Mouse (Mus musculus) stomach, embryonic 15.5 days (tissue): ENCODE measurements around the gene Mkln1. TPM values are rescaled to one million over a fixed set of nuclear protein-coding genes. Genes with fewer than 3 reads are reported as not detected.

ENCODE experiments used
- ATAC-seq: fragments of 200-750 bp; cut with Nextera tagmentation; 2 replicates; pipeline ENCODE4 v1.8.0; 2017; ENCODE audit warnings: low read depth, moderate number of reproducible peaks, moderate TSS enrichment; ENCODE audit not compliant: insufficient read depth, low FRiP score
- H3K27ac ChIP-seq: fragments of 300-500 bp; sonication (generic); 2 replicates; pipeline ENCODE4 v1.5.1; 2015; ENCODE audit warnings: mild to moderate bottlenecking, inconsistent platforms
- H3K27me3 ChIP-seq: fragments of 300-500 bp; sonication (generic); replicated peaks from 2 replicates; pipeline ENCODE4 v1.6.1; 2015; ENCODE audit warnings: inconsistent platforms
- H3K36me3 ChIP-seq: fragments of 300-500 bp; sonication (generic); 2 replicates; pipeline ENCODE4 v1.6.1; 2015; ENCODE audit warnings: inconsistent platforms
- H3K4me1 ChIP-seq: fragments of 300-500 bp; sonication (generic); 2 replicates; pipeline ENCODE4 v1.6.1; 2015; ENCODE audit warnings: inconsistent platforms
- H3K4me2 ChIP-seq: fragments of 300-500 bp; sonication (generic); 2 replicates; pipeline ENCODE4 v1.6.1; 2015; ENCODE audit warnings: mild to moderate bottlenecking, inconsistent platforms
- H3K4me3 ChIP-seq: fragments of 300-500 bp; sonication (generic); replicated peaks from 2 replicates; pipeline ENCODE4 v1.5.1; 2015; ENCODE audit warnings: inconsistent platforms
- H3K9ac ChIP-seq: fragments of 300-500 bp; sonication (generic); 2 replicates; pipeline ENCODE4 v1.6.1; 2015; ENCODE audit warnings: inconsistent platforms
- H3K9me3 ChIP-seq: fragments of 300-500 bp; sonication (generic); 2 replicates; pipeline ENCODE4 v1.6.1; 2016; ENCODE audit warnings: inconsistent platforms
- WGBS: fragments of 180-500 bp; shearing (Covaris S2); methylation state at CpG from one replicate; pipeline ENCODE4 v1.1.7; 2015; 5-methylcytosine and 5-hydroxymethylcytosine counted together
- polyA plus RNA-seq: library from polyadenylated mRNA; unstranded; fragments of >200 nt; fragmentation: Nextera tagmentation; extraction: Ambion mirVana; gene quantifications from 2 replicates; pipeline ENCODE4 v1.2.1, GENCODE M21; 2015

Mkln1 gene
- polyA plus RNA-seq, result 165 and 178 TPM in 2 replicates

- peak within 1 kb of the TSS; percentile 70 for H3K4me2 ChIP-seq
- no peaks in the 10 kb centered on the region for H3K36me3 ChIP-seq
- peak; percentile 98 for ATAC-seq
- peak within 1 kb of the TSS; percentile 99 for H3K9ac ChIP-seq
- H3K9me3 ChIP-seq, result no peaks in the 10 kb centered on the region
- peak within 1 kb of the TSS; percentile 95 for H3K4me3 ChIP-seq
- peaks cover 16% of the 10 kb centered on the region for H3K4me1 ChIP-seq
- WGBS, result under 1% methylated on average over 59 of the region's 65 CpGs
- H3K27ac ChIP-seq, result peak within 1 kb of the TSS; percentile 93
- no peaks in the 10 kb centered on the region for H3K27me3 ChIP-seq
Observed at GRCm38 (mm10) chr6:31398431-31399205, at the start of gene Mkln1. Gene Mkln1 (plus strand): TSS chr6:31398735.

GRCm38 (mm10) chr6:31356444-31357191, 41.9 kb upstream of the Mkln1 start:
- WGBS, result 89% methylated on average over 26 of the region's 26 CpGs

GRCm38 (mm10) chr6:31357286-31357685, 41.2 kb upstream of the Mkln1 start:
- no peak overlapping the region for H3K4me2 ChIP-seq
- H3K27me3 ChIP-seq, result no peaks in the 10 kb centered on the region
- ATAC-seq, result no peak
- no peak overlapping the region for H3K4me3 ChIP-seq
- WGBS, result 60% methylated on average over 4 of the region's 4 CpGs
- no peak overlapping the region; the same call in 1 of the 2 replicates for H3K27ac ChIP-seq
- no peaks in the 10 kb centered on the region for H3K36me3 ChIP-seq
- H3K9me3 ChIP-seq, result no peaks in the 10 kb centered on the region
- H3K9ac ChIP-seq, result no peak overlapping the region
- H3K4me1 ChIP-seq, result no peaks in the 10 kb centered on the region

More at GRCm38 (mm10) chr6:31356444-31357191, 41.9 kb upstream of the Mkln1 start:
- H3K9ac ChIP-seq, result no peak overlapping the region
- no peak for ATAC-seq
- no peaks in the 10 kb centered on the region for H3K4me1 ChIP-seq
- H3K36me3 ChIP-seq, result no peaks in the 10 kb centered on the region
- no peak overlapping the region for H3K4me2 ChIP-seq
- H3K9me3 ChIP-seq, result no peaks in the 10 kb centered on the region
- H3K27ac ChIP-seq, result no peak overlapping the region
- no peak overlapping the region for H3K4me3 ChIP-seq
- no peaks in the 10 kb centered on the region for H3K27me3 ChIP-seq

- H3K9ac ChIP-seq, result no peak overlapping the region
- ATAC-seq, result no peak
- H3K36me3 ChIP-seq, result no peaks in the 10 kb centered on the region
- H3K4me2 ChIP-seq, result no peak overlapping the region
- no peak overlapping the region for H3K4me3 ChIP-seq
- H3K4me1 ChIP-seq, result no peaks in the 10 kb centered on the region
- 70% methylated on average over 11 of the region's 11 CpGs for WGBS
- no peaks in the 10 kb centered on the region for H3K9me3 ChIP-seq
- H3K27ac ChIP-seq, result no peak overlapping the region
- no peaks in the 10 kb centered on the region for H3K27me3 ChIP-seq
Observed at GRCm38 (mm10) chr6:31362617-31363016, 35.9 kb upstream of the Mkln1 start.

GRCm38 (mm10) chr6:31364399-31364798, 34.1 kb upstream of the Mkln1 start:
- H3K27me3 ChIP-seq, result no peaks in the 10 kb centered on the region
- H3K9me3 ChIP-seq, result no peaks in the 10 kb centered on the region
- H3K27ac ChIP-seq, result no peak overlapping the region
- no peak overlapping the region for H3K9ac ChIP-seq
- WGBS, result 84% methylated on average over 3 of the region's 3 CpGs
- no peaks in the 10 kb centered on the region for H3K36me3 ChIP-seq
- H3K4me3 ChIP-seq, result no peak overlapping the region
- H3K4me2 ChIP-seq, result no peak overlapping the region
- no peak for ATAC-seq
- no peaks in the 10 kb centered on the region for H3K4me1 ChIP-seq

- Histone ChIP-seq H3K4me1 (no peaks in the 10 kb centered on the region), H3K27ac (no peak overlapping the region), H3K27me3 (no peaks in the 10 kb centered on the region), H3K9ac (no peak overlapping the region), H3K4me3 (no peak overlapping the region), H3K4me2 (no peak overlapping the region), H3K36me3 (no peaks in the 10 kb centered on the region), H3K9me3 (no peaks in the 10 kb centered on the region)
- ATAC-seq, result no peak
- 76% methylated on average over 10 of the region's 10 CpGs for WGBS
Observed at GRCm38 (mm10) chr6:31367947-31368346, 30.6 kb upstream of the Mkln1 start.

GRCm38 (mm10) chr6:31368559-31368958, 30.0 kb upstream of the Mkln1 start:
- no peaks in the 10 kb centered on the region for H3K4me1 ChIP-seq
- no peak overlapping the region for H3K27ac ChIP-seq
- no peaks in the 10 kb centered on the region for H3K9me3 ChIP-seq
- no peak overlapping the region for H3K9ac ChIP-seq
- H3K4me3 ChIP-seq, result no peak overlapping the region
- no peaks in the 10 kb centered on the region for H3K36me3 ChIP-seq
- H3K4me2 ChIP-seq, result no peak overlapping the region
- 43% methylated on average over 1 of the region's 1 CpGs for WGBS
- no peak for ATAC-seq
- H3K27me3 ChIP-seq, result no peaks in the 10 kb centered on the region

- 62% methylated on average over 3 of the region's 3 CpGs for WGBS
- ATAC-seq, result no peak
- H3K9me3 ChIP-seq, result no peaks in the 10 kb centered on the region
- no peaks in the 10 kb centered on the region for H3K4me1 ChIP-seq
- H3K27ac ChIP-seq, result no peak overlapping the region
- H3K36me3 ChIP-seq, result no peaks in the 10 kb centered on the region
- H3K9ac ChIP-seq, result no peak overlapping the region
- H3K4me3 ChIP-seq, result no peak overlapping the region
- no peak overlapping the region for H3K4me2 ChIP-seq
- H3K27me3 ChIP-seq, result no peaks in the 10 kb centered on the region
Observed at GRCm38 (mm10) chr6:31369875-31370274, 28.7 kb upstream of the Mkln1 start.

- H3K27ac ChIP-seq, result no peak overlapping the region
- WGBS, result 56% methylated on average over 14 of the region's 14 CpGs
Observed at GRCm38 (mm10) chr6:31370550-31371061, 27.9 kb upstream of the Mkln1 start.

GRCm38 (mm10) chr6:31371140-31371539, 27.4 kb upstream of the Mkln1 start:
- no peak for ATAC-seq
- H3K9ac ChIP-seq, result no peak overlapping the region
- H3K4me3 ChIP-seq, result no peak overlapping the region
- WGBS, result 79% methylated on average over 3 of the region's 3 CpGs
- no peak overlapping the region for H3K4me2 ChIP-seq
- H3K9me3 ChIP-seq, result no peaks in the 10 kb centered on the region
- no peaks in the 10 kb centered on the region for H3K4me1 ChIP-seq
- no peaks in the 10 kb centered on the region for H3K27me3 ChIP-seq
- H3K36me3 ChIP-seq, result no peaks in the 10 kb centered on the region
- no peak overlapping the region for H3K27ac ChIP-seq

More at GRCm38 (mm10) chr6:31370550-31371061, 27.9 kb upstream of the Mkln1 start:
- Histone ChIP-seq H3K36me3 (no peaks in the 10 kb centered on the region), H3K27me3 (no peaks in the 10 kb centered on the region), H3K4me3 (no peak overlapping the region), H3K4me2 (no peak overlapping the region), H3K4me1 (no peaks in the 10 kb centered on the region), H3K9me3 (no peaks in the 10 kb centered on the region), H3K9ac (no peak overlapping the region)
- no peak for ATAC-seq

- H3K9ac ChIP-seq, result no peak overlapping the region
- no peak for ATAC-seq
- H3K4me3 ChIP-seq, result no peak overlapping the region
- H3K27me3 ChIP-seq, result no peaks in the 10 kb centered on the region
- H3K4me2 ChIP-seq, result no peak overlapping the region
- no peaks in the 10 kb centered on the region for H3K9me3 ChIP-seq
- 39% methylated on average over 3 of the region's 3 CpGs for WGBS
- no peaks in the 10 kb centered on the region for H3K36me3 ChIP-seq
- no peaks in the 10 kb centered on the region for H3K4me1 ChIP-seq
- H3K27ac ChIP-seq, result no peak overlapping the region
Observed at GRCm38 (mm10) chr6:31372620-31373019, 25.9 kb upstream of the Mkln1 start.

- no peak for ATAC-seq
- Histone ChIP-seq H3K4me1 (no peaks in the 10 kb centered on the region), H3K4me2 (no peak overlapping the region), H3K4me3 (no peak overlapping the region), H3K9ac (no peak overlapping the region), H3K27me3 (no peaks in the 10 kb centered on the region), H3K9me3 (no peaks in the 10 kb centered on the region), H3K27ac (no peak overlapping the region), H3K36me3 (no peaks in the 10 kb centered on the region)
- WGBS, result 82% methylated on average over 6 of the region's 6 CpGs
Observed at GRCm38 (mm10) chr6:31373084-31373673, 25.4 kb upstream of the Mkln1 start.
